Mouse (Mus musculus): Measurements from ENCODE around the gene Rnase13. TPM values are rescaled to one million over a fixed set of nuclear protein-coding genes. Genes with fewer than 3 reads are reported as not detected.

Rnase13 gene
- polyA plus RNA-seq, 1 experiment, result 0.21 TPM

GRCm38 (mm10) chr14:51886051-51886450 is 36.5 kb downstream of the Rnase13 start:
- H3K4me1 ChIP-seq (ENCODE audit: control insufficient read depth, insufficient read depth, low read length), result no peaks in the 10 kb centered on the region
- peak overlapping the region; percentile 77; the same call in 1 of the 2 replicates for H3K4me3 ChIP-seq (ENCODE audit: insufficient read depth, low read length)
- H3K27ac ChIP-seq (ENCODE audit: insufficient read depth, low read length), result no peak overlapping the region
- no peak for TF ChIP-seq CTCF (IDR thresholded peaks at IDR 0.05; ENCODE audit: extremely low read depth, insufficient read depth, low read length)
- no peak for TF ChIP-seq POLR2A (IDR thresholded peaks at IDR 0.05; ENCODE audit: extremely low read depth, insufficient read depth, low read length)

- Histone ChIP-seq H3K27ac (ENCODE audit: insufficient read depth, low read length) (no peak within 1 kb of the TSS), H3K4me3 (ENCODE audit: insufficient read depth, low read length) (peak within 1 kb of the TSS; percentile 77)
- TF ChIP-seq CTCF (IDR thresholded peaks at IDR 0.05; ENCODE audit: extremely low read depth, insufficient read depth, low read length), result no peak
- TF ChIP-seq POLR2A (IDR thresholded peaks at IDR 0.05; ENCODE audit: extremely low read depth, insufficient read depth, low read length), result peak; percentile 70
Observed at GRCm38 (mm10) chr14:51884598-51885331, 37.8 kb downstream of the Rnase13 start, which contains the start of gene Mettl17. TSS of gene Mettl17 (plus strand) at chr14:51884842.

GRCm38 (mm10) chr14:51884031-51884544 is 38.5 kb downstream of the Rnase13 start:
- no peak for TF ChIP-seq CTCF (IDR thresholded peaks at IDR 0.05; ENCODE audit: extremely low read depth, insufficient read depth, low read length)
- no peak for TF ChIP-seq POLR2A (IDR thresholded peaks at IDR 0.05; ENCODE audit: extremely low read depth, insufficient read depth, low read length)
- H3K4me3 ChIP-seq (ENCODE audit: insufficient read depth, low read length), result peak overlapping the region; percentile 77; the same call in 1 of the 2 replicates
- no peak overlapping the region for H3K27ac ChIP-seq (ENCODE audit: insufficient read depth, low read length)
- H3K4me1 ChIP-seq (ENCODE audit: control insufficient read depth, insufficient read depth, low read length), result no peaks in the 10 kb centered on the region

More at GRCm38 (mm10) chr14:51884598-51885331, 37.8 kb downstream of the Rnase13 start, which contains the start of gene Mettl17:
- no peaks in the 10 kb centered on the region for H3K4me1 ChIP-seq (ENCODE audit: control insufficient read depth, insufficient read depth, low read length)

- peak; percentile 28; the same call in 1 of the 2 replicates for TF ChIP-seq CTCF (IDR thresholded peaks at IDR 0.05; ENCODE audit: extremely low read depth, insufficient read depth, low read length)
- no peak for TF ChIP-seq POLR2A (IDR thresholded peaks at IDR 0.05; ENCODE audit: extremely low read depth, insufficient read depth, low read length)
- no peak overlapping the region for H3K27ac ChIP-seq (ENCODE audit: insufficient read depth, low read length)
- H3K4me3 ChIP-seq (ENCODE audit: insufficient read depth, low read length), result peak overlapping the region; percentile 77; the same call in 1 of the 2 replicates
- no peaks in the 10 kb centered on the region for H3K4me1 ChIP-seq (ENCODE audit: control insufficient read depth, insufficient read depth, low read length)
Observed at GRCm38 (mm10) chr14:51883527-51884030, 39.0 kb downstream of the Rnase13 start.

GRCm38 (mm10) chr14:51877517-51877916 is 45.1 kb downstream of the Rnase13 start:
- Histone ChIP-seq H3K4me3 (ENCODE audit: insufficient read depth, low read length) (no peak overlapping the region), H3K4me1 (ENCODE audit: control insufficient read depth, insufficient read depth, low read length) (no peaks in the 10 kb centered on the region), H3K27ac (ENCODE audit: insufficient read depth, low read length) (no peak overlapping the region)
- no peak for TF ChIP-seq POLR2A (IDR thresholded peaks at IDR 0.05; ENCODE audit: extremely low read depth, insufficient read depth, low read length)
- no peak for TF ChIP-seq CTCF (IDR thresholded peaks at IDR 0.05; ENCODE audit: extremely low read depth, insufficient read depth, low read length)

GRCm38 (mm10) chr14:51871741-51872140 is 50.8 kb downstream of the Rnase13 start:
- Histone ChIP-seq H3K4me1 (ENCODE audit: control insufficient read depth, insufficient read depth, low read length) (no peaks in the 10 kb centered on the region), H3K4me3 (ENCODE audit: insufficient read depth, low read length) (no peak overlapping the region), H3K27ac (ENCODE audit: insufficient read depth, low read length) (no peak overlapping the region)
- TF ChIP-seq POLR2A (IDR thresholded peaks at IDR 0.05; ENCODE audit: extremely low read depth, insufficient read depth, low read length) (no peak), CTCF (IDR thresholded peaks at IDR 0.05; ENCODE audit: extremely low read depth, insufficient read depth, low read length) (no peak)

Other genes starting within 250 kb of the Rnase13 start
- gene Gm17079, start 227.3 kb downstream of the Rnase13 start, polyA plus RNA-seq (2012; rRNA removed), result not detected in 2 replicates
- not detected in 2 replicates for gene Gm5800, start 205.6 kb downstream of the Rnase13 start, polyA plus RNA-seq (2012; rRNA removed)
- not detected in 2 replicates for gene Ang4, start 149.2 kb downstream of the Rnase13 start, polyA plus RNA-seq (2012; rRNA removed)
- not detected in 2 replicates for gene AY358078, start 122.7 kb downstream of the Rnase13 start, polyA plus RNA-seq (2012; rRNA removed)
- not detected in 2 replicates for gene Ear6, start 69.1 kb downstream of the Rnase13 start, polyA plus RNA-seq (2012; rRNA removed)
- 41.4 and 49.3 TPM in 2 replicates for gene Mettl17, start 37.9 kb downstream of the Rnase13 start, polyA plus RNA-seq (2012; rRNA removed)
- 17.8 and 18.7 TPM in 2 replicates for gene Slc39a2, start 29.9 kb downstream of the Rnase13 start, polyA plus RNA-seq (2012; rRNA removed)
- gene Ndrg2, start 8.6 kb downstream of the Rnase13 start, polyA plus RNA-seq (2012; rRNA removed), result 955 and 1,100 TPM in 2 replicates
- gene Tppp2, start 4.3 kb downstream of the Rnase13 start, polyA plus RNA-seq (2012; rRNA removed), result not detected in 2 replicates
- gene Arhgef40, start 61.9 kb upstream of the Rnase13 start, polyA plus RNA-seq (2012; rRNA removed), result 24.1 and 24.5 TPM in 2 replicates
- gene Tmem253, start 92.9 kb upstream of the Rnase13 start, polyA plus RNA-seq (2012; rRNA removed), result 0.21 and 0.34 TPM in 2 replicates
- gene Zfp219, start 98.0 kb upstream of the Rnase13 start, polyA plus RNA-seq (2012; rRNA removed), result 51.3 and 54.3 TPM in 2 replicates
- not detected in 2 replicates for gene Olfr221, start 119.7 kb upstream of the Rnase13 start, polyA plus RNA-seq (2012; rRNA removed)
- 215 and 219 TPM in 2 replicates for gene Hnrnpc, start 181.3 kb upstream of the Rnase13 start, polyA plus RNA-seq (2012; rRNA removed)
- gene Rpgrip1, start 187.9 kb upstream of the Rnase13 start, polyA plus RNA-seq (2012; rRNA removed), result 1.3 and 1.8 TPM in 2 replicates